Mouse (Mus musculus) neural tube, embryonic 14.5 days (tissue): ENCODE results near the gene Itga3. TPM values are rescaled to one million over a fixed set of nuclear protein-coding genes. Genes with fewer than 3 reads are reported as not detected.

Experiments used
- ATAC-seq: fragments of 200-750 bp; cut with Nextera tagmentation; 2 replicates; pipeline ENCODE4 v1.8.0; 2017; ENCODE audit warnings: low read depth, mild to moderate bottlenecking, moderate TSS enrichment, moderate library complexity
- H3K27ac ChIP-seq: fragments of 300-500 bp; sonication (generic); 2 replicates; pipeline ENCODE4 v1.5.1; 2014; ENCODE audit warnings: low read depth, mild to moderate bottlenecking, control low read depth, low read length, moderate library complexity, mixed read lengths
- H3K27me3 ChIP-seq: fragments of 300-500 bp; sonication (generic); 2 replicates; pipeline ENCODE4 v1.6.1; 2014; ENCODE audit warnings: low read length; ENCODE audit not compliant: control insufficient read depth, insufficient read depth
- H3K36me3 ChIP-seq: fragments of 300-500 bp; sonication (generic); 2 replicates; pipeline ENCODE4 v1.6.1; 2014; ENCODE audit warnings: low read length, mixed read lengths; ENCODE audit not compliant: control insufficient read depth, insufficient read depth
- H3K4me1 ChIP-seq: fragments of 300-500 bp; sonication (generic); 2 replicates; pipeline ENCODE4 v1.6.1; 2014; ENCODE audit warnings: low read length; ENCODE audit not compliant: control insufficient read depth, insufficient read depth
- H3K4me2 ChIP-seq: fragments of 300-500 bp; sonication (generic); 2 replicates; pipeline ENCODE4 v1.6.1; 2014; ENCODE audit warnings: mild to moderate bottlenecking, low read depth, low read length, control low read depth
- H3K4me3 ChIP-seq: fragments of 300-500 bp; sonication (generic); 2 replicates; pipeline ENCODE4 v1.5.1; 2014; ENCODE audit warnings: low read depth, low read length, control low read depth, mixed read lengths
- H3K9ac ChIP-seq: fragments of 300-500 bp; sonication (generic); replicated peaks from 2 replicates; pipeline ENCODE4 v1.6.1; 2014; ENCODE audit warnings: low read depth, mild to moderate bottlenecking, control low read depth, low read length, mixed read lengths
- H3K9me3 ChIP-seq: fragments of 300-500 bp; sonication (generic); 2 replicates; pipeline ENCODE4 v1.6.1; 2016; ENCODE audit warnings: low read length; ENCODE audit not compliant: control insufficient read depth
- WGBS: fragments of 180-500 bp; shearing (Covaris S2); extraction: QIAGEN DNeasy Blood & Tissue Kit; methylation state at CpG from one replicate; pipeline ENCODE4 v1.1.7; 2014; 5-methylcytosine and 5-hydroxymethylcytosine counted together
- polyA plus RNA-seq: library from polyadenylated mRNA; unstranded; fragments of >200 nt; fragmentation: Nextera tagmentation; extraction: Ambion mirVana; gene quantifications from 2 replicates; pipeline ENCODE4 v1.2.1, GENCODE M21; 2014

Gene Itga3
- polyA plus RNA-seq, 1 experiment from 2014 or later: 13.8 TPM

DNA sequence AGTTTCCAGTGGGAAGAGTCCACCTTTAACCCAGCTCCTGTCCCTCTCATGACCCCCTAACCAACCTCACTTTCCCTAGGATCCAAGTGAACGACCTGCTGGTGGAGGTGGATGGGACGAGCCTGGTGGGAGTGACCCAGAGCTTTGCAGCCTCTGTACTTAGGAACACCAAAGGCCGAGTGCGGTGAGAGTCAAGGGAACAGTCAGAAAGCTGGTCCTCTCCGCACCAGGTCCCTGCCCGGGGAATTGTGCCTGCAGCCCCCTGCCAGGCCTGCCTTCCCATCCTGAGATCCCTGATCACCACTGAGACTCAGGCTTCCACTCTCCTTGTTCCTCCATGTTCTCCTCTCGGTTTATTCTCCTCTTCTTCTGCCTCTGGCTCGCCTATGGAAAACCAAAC lies 76.5 kb downstream of the Itga3 start:
- WGBS: 73% methylated on average over 8 of the region's 8 CpGs
- no peak overlapping the region for H3K27ac ChIP-seq
- H3K4me1 ChIP-seq: peaks cover 27% of the 10 kb centered on the region
- H3K9me3 ChIP-seq: no peaks in the 10 kb centered on the region
- no peak overlapping the region for H3K4me3 ChIP-seq
- peak overlapping the region; percentile 0; the same call in 1 of the 2 replicates for H3K4me2 ChIP-seq
- H3K36me3 ChIP-seq: peaks cover 59% of the 10 kb centered on the region
- no peaks in the 10 kb centered on the region for H3K27me3 ChIP-seq
- no peak overlapping the region for H3K9ac ChIP-seq
- ATAC-seq: no peak

DNA sequence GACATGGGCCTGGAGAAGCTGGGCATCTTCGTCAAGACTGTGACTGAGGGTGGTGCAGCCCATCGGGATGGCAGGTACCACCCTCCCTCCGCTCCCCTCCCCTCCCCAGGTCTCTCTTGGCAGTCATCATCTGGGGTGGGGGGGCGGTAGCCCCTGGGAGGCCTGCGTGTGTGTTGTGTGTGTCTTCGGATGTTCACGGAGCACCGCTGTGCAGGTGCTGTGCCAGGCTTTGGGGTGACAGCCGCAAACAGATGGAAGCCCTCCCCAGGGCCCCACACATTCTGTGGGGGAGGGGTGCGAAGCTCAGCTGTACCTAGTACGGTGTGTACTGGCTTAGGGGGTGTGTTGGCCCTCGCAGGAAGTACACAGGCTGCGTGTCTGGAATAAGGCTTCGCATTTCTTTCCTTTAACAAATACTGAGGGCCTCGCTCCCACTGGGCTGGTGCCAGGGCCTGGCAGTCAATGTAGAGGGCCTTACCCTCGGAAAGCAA lies 78.5 kb downstream of the Itga3 start:
- 68% methylated on average over 16 of the region's 16 CpGs for WGBS
- peaks cover 45% of the 10 kb centered on the region for H3K36me3 ChIP-seq
- peak; percentile 7; the same call in 1 of the 2 replicates for ATAC-seq
- H3K27me3 ChIP-seq: no peaks in the 10 kb centered on the region
- peaks cover 48% of the 10 kb centered on the region for H3K4me1 ChIP-seq
- H3K9ac ChIP-seq: no peak overlapping the region
- no peaks in the 10 kb centered on the region for H3K9me3 ChIP-seq
- H3K4me3 ChIP-seq: no peak overlapping the region
- H3K4me2 ChIP-seq: no peak overlapping the region; the same call in 1 of the 2 replicates
- no peak overlapping the region for H3K27ac ChIP-seq

DNA sequence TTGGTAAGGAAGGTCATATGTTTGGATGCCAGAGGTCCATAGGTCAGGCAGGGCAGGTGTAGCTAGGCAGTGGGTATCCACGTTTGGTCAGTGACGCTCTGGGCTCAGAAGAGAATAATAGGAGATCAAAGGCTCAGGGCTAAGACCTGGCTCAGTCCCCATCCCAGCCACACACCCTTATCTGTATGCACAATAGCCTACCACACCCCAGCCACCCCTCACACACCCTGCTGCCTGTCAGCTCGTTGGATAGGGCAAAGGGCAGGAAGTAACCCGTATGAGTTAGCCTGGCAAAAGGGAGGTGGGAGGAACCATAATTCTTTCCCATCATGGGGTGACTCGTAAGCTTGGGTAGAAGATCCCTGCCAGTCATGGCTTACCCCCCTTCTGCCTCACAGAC lies 79.0 kb downstream of the Itga3 start:
- no peak overlapping the region for H3K27ac ChIP-seq
- H3K4me2 ChIP-seq: no peak overlapping the region; the same call in 1 of the 2 replicates

DNA sequence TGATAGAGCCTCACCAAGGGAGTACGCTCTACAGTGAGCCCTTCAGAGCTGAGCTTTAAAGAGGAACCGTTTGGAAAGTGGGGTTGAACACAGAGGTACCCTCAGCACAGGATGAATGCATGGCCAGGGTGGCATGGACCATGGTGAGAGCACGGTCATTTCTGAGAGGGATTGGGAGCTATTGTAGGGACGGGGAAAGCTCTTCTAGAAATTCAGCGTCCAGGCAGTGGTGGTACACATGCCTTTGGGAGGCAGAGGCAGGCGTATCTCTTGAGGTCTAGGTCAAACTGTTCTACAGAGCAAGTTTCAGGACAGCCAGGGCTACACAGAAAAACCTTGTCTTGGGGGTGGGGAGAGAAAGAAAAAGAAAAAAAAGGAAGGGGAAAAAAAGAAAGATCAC lies 79.6 kb downstream of the Itga3 start:
- WGBS: 99% methylated on average over 6 of the region's 6 CpGs
- Histone ChIP-seq H3K4me1 (peaks cover 52% of the 10 kb centered on the region), H3K4me3 (no peak overlapping the region), H3K4me2 (no peak overlapping the region), H3K27me3 (peaks cover 4% of the 10 kb centered on the region; the same call in 1 of the 2 replicates), H3K9me3 (no peaks in the 10 kb centered on the region), H3K27ac (no peak overlapping the region), H3K9ac (no peak overlapping the region), H3K36me3 (peaks cover 34% of the 10 kb centered on the region)
- ATAC-seq: no peak

More for the DNA sequence above, 79.0 kb downstream of the Itga3 start:
- no peak for ATAC-seq
- H3K4me3 ChIP-seq: no peak overlapping the region
- no peaks in the 10 kb centered on the region for H3K9me3 ChIP-seq
- no peaks in the 10 kb centered on the region for H3K27me3 ChIP-seq
- no peak overlapping the region for H3K9ac ChIP-seq
- 56% methylated on average over 5 of the region's 5 CpGs for WGBS
- peaks cover 49% of the 10 kb centered on the region for H3K4me1 ChIP-seq
- peaks cover 40% of the 10 kb centered on the region for H3K36me3 ChIP-seq

DNA sequence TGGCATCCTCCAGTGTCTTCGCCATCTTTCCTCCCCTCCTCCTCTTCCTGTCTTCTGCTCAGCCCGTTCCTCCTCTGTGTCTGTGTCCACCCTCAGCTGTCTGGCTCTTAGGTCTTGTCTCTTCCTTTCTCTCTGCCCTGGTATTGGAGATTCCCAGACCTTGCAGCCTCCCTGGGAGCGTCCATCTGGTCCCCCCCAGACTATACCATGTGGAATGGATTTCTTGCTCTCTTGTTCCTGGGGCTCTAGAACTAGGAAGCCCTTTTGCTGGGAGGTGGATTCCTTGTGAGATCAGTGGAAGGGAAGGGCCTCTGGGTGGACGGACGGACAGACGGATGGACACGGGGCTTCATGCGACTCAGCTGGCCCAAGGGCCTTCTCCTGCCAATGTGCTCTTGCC lies 80.5 kb downstream of the Itga3 start:
- no peak overlapping the region for H3K4me3 ChIP-seq
- no peaks in the 10 kb centered on the region for H3K9me3 ChIP-seq
- H3K36me3 ChIP-seq: peaks cover 27% of the 10 kb centered on the region
- WGBS: 87% methylated on average over 8 of the region's 8 CpGs
- ATAC-seq: no peak
- H3K9ac ChIP-seq: no peak overlapping the region
- H3K4me1 ChIP-seq: peaks cover 52% of the 10 kb centered on the region
- H3K27ac ChIP-seq: no peak overlapping the region
- H3K27me3 ChIP-seq: peaks cover 4% of the 10 kb centered on the region; the same call in 1 of the 2 replicates
- H3K4me2 ChIP-seq: peak overlapping the region; percentile 100; the same call in 1 of the 2 replicates

DNA sequence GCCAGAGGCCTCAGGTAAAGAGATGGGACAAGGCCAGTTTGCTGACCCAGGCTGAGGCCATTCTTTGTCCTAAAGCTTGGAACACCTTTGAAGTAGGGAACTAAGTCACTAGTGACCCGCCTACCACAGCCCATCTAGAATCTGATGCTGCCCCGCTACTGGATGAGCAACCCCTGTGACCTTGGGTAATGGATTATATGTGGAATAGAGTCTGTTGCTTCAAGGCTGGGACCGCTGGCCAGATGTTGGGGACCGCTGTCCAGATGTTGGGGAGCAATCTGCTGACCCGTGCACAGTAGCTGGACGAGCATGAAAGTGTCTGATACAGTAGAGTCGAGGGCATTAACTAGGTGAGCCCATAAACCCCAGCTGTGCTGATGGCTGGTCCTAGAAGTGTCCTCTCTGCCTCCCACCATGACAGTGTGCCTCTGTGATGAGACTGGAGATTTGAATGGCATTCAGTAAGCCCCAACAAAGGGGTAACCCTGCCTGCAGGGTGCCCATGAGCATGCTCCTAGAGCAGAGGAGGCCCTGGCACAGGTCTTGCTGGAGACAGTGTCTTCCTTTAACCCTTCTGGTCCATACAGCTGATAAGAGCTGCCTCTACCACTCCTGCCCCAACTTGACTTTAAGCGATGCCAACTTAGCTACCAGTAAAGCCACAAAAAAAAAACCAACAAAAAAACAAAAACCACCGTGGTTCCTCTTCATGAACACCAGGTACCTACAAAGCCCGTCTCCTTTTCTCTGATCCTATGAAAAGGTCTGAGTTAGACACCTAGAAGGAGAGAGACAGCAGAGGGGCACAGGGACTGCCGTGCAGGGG lies 81.4 kb downstream of the Itga3 start:
- H3K4me3 ChIP-seq: peak overlapping the region; percentile 97
- no peak for ATAC-seq
- H3K9me3 ChIP-seq: no peaks in the 10 kb centered on the region
- WGBS: 78% methylated on average over 11 of the region's 11 CpGs
- H3K4me2 ChIP-seq: peak overlapping the region; percentile 100
- H3K4me1 ChIP-seq: peaks cover 50% of the 10 kb centered on the region
- peak overlapping the region; percentile 98; the same call in 1 of the 2 replicates for H3K9ac ChIP-seq
- H3K36me3 ChIP-seq: peaks cover 18% of the 10 kb centered on the region
- peaks cover 4% of the 10 kb centered on the region; the same call in 1 of the 2 replicates for H3K27me3 ChIP-seq
- H3K27ac ChIP-seq: no peak overlapping the region

Other genes starting within 250 kb of the Itga3 start
- 7.4 and 239 TPM in 2 replicates for gene Col1a1, start 140.6 kb downstream of the Itga3 start, polyA plus RNA-seq
- not detected in 2 replicates for gene Hils1, start 109.2 kb downstream of the Itga3 start, polyA plus RNA-seq
- not detected in 2 replicates for gene Sgca, start 100.5 kb downstream of the Itga3 start, polyA plus RNA-seq
- 27.7 and 29.8 TPM in 2 replicates for gene Ppp1r9b, start 85.8 kb downstream of the Itga3 start, polyA plus RNA-seq
- 131 and 144 TPM in 2 replicates for gene Samd14, start 66.9 kb downstream of the Itga3 start, polyA plus RNA-seq
- 21.8 and 23.1 TPM in 2 replicates for gene Pdk2, start 35.4 kb downstream of the Itga3 start, polyA plus RNA-seq
- gene Dlx3, start 43.3 kb upstream of the Itga3 start, polyA plus RNA-seq: 0.23 TPM in 1 of 2 replicates, not detected in the other
- gene Dlx4, start 69.5 kb upstream of the Itga3 start, polyA plus RNA-seq: not detected in 2 replicates
- gene Tac4, start 184.7 kb upstream of the Itga3 start, polyA plus RNA-seq: 0.21 and 0.22 TPM in 2 replicates
- gene Kat7, start 233.4 kb upstream of the Itga3 start, polyA plus RNA-seq: 55.5 and 65.3 TPM in 2 replicates